ENCODE assay signal across 12 mouse cellular contexts in genomic region chr7:98499561-98500292, GRCm38 (mm10). TPM values are rescaled to one million over a fixed set of nuclear protein-coding genes. Genes with fewer than 3 reads are reported as not detected.
DNase-seq lines count a peak whose midpoint lies in the region; ATAC-seq and TF ChIP-seq lines count a peak whose summit lies in the region.
"Had no signal": no experiment of that assay in that cellular context is flagged by ENCODE, and none has a peak within 500 bp of the region (broad histone marks: within the 10 kb centered on the region; RNA-seq: fewer than 3 reads in every experiment).

No protein-coding gene starts in this region.

- peak overlapping the region; percentile 10 for H3K27ac ChIP-seq in liver, adult 2 months (replicated peaks; ENCODE audit: insufficient read depth, low read depth, low read length)
- H3K27ac ChIP-seq in liver, embryonic 11.5 days (ENCODE audit: low read depth, low read length), result no peak overlapping the region
- peak overlapping the region; percentile 60 for H3K27ac ChIP-seq in limb, embryonic 10.5 days
- H3K27ac ChIP-seq: hindbrain, embryonic 12.5 days had no signal

- no peak overlapping the region for H3K4me3 ChIP-seq in liver, adult 2 months (ENCODE audit: insufficient read depth, low read depth, low read length)
- H3K4me3 ChIP-seq in liver, embryonic 11.5 days (ENCODE audit: low read depth, low read length), result no peak overlapping the region
- H3K4me3 ChIP-seq in limb, embryonic 10.5 days, result no peak overlapping the region
- H3K4me3 ChIP-seq: hindbrain, embryonic 12.5 days had no signal

- no peaks in the 10 kb centered on the region for H3K79me2 ChIP-seq in liver, adult 2 months (ENCODE audit: control insufficient read depth, insufficient read depth, low read length)

- H3K9ac ChIP-seq in liver, adult 2 months (ENCODE audit: low read depth, low read length), result no peak overlapping the region
- H3K9ac ChIP-seq in liver, embryonic 11.5 days (ENCODE audit: low read depth, low read length), result no peak overlapping the region
- H3K9ac ChIP-seq: hindbrain, embryonic 12.5 days had no signal

- TF ChIP-seq POLR2A in liver, adult 2 months (IDR thresholded peaks at IDR 0.05; ENCODE audit: extremely low read depth, insufficient read depth, low read length), result no peak

- 0 out of 2 replicates have a peak, but pooled peaks cover 2% of the 10 kb centered on the region for H3K4me1 ChIP-seq in liver, adult 2 months (ENCODE audit: control insufficient read depth, insufficient read depth, low read length)
- peaks cover 9% of the 10 kb centered on the region for H3K4me1 ChIP-seq in liver, embryonic 11.5 days (replicated peaks; ENCODE audit: control insufficient read depth, insufficient read depth, low read length)
- H3K4me1 ChIP-seq in limb, embryonic 10.5 days, result peaks cover 78% of the 10 kb centered on the region

- 69% methylated on average over 25 of the region's 25 CpGs for WGBS in liver, adult 2 months
- 72% methylated on average over 25 of the region's 25 CpGs for WGBS in liver, embryonic 11.5 days
- 78% methylated on average over 25 of the region's 25 CpGs for WGBS in limb, embryonic 10.5 days

- ATAC-seq in cerebellum, adult (ENCODE audit: insufficient number of reproducible peaks, low FRiP score, low TSS enrichment), result peak; percentile 23; the same call in 1 of the 2 replicates
- ATAC-seq in liver, embryonic 11.5 days (replicated peaks; ENCODE audit: low FRiP score), result no peak
- ATAC-seq: forebrain, embryonic 14.5 days had no signal

- no peaks in the 10 kb centered on the region for H3K9me3 ChIP-seq in liver, embryonic 11.5 days (ENCODE audit: control insufficient read depth, low read length)
- no peaks in the 10 kb centered on the region for H3K9me3 ChIP-seq in limb, embryonic 10.5 days (replicated peaks)
- H3K9me3 ChIP-seq: hindbrain, embryonic 12.5 days had no signal

- no peak overlapping the region for H3K4me2 ChIP-seq in liver, embryonic 11.5 days
- H3K4me2 ChIP-seq: hindbrain, embryonic 12.5 days had no signal

- no peak for TF ChIP-seq CTCF in liver, adult 2 months (IDR thresholded peaks at IDR 0.05; ENCODE audit: low read depth, low read length)

- no peak for DNase-seq in cerebellum, postnatal 4 days (ENCODE audit: low spot score in 2 of 2)
- DNase-seq in liver, adult 2 months (ENCODE audit: extremely low read depth, low read depth, low spot score), result no peak
- no peak for DNase-seq in liver, embryonic 11.5 days (ENCODE audit: low spot score)
- peak; percentile 50 for DNase-seq in cerebellum, postnatal 36 days
- no peak for DNase-seq in limb, embryonic 10.5 days (ENCODE audit: low spot score)
- no peak for DNase-seq in thymus, postnatal 25 days
- DNase-seq in right cerebral cortex, adult 18-20 months, result no peak
- DNase-seq: layer of hippocampus, adult 9-11 months had no signal

- no peaks in the 10 kb centered on the region for H3K27me3 ChIP-seq in liver, adult 2 months (ENCODE audit: control insufficient read depth, insufficient read depth, low read length)
- no peaks in the 10 kb centered on the region for H3K27me3 ChIP-seq in liver, embryonic 11.5 days (replicated peaks; ENCODE audit: control insufficient read depth, insufficient read depth, low read length)
- peaks cover 14% of the 10 kb centered on the region; the same call in 1 of the 2 replicates for H3K27me3 ChIP-seq in limb, embryonic 10.5 days (ENCODE audit: low read depth, poor library complexity, severe bottlenecking)
- H3K27me3 ChIP-seq: hindbrain, embryonic 12.5 days had no signal

- no peaks in the 10 kb centered on the region for H3K36me3 ChIP-seq in liver, adult 2 months (ENCODE audit: control insufficient read depth, insufficient read depth, low read length)
- no peaks in the 10 kb centered on the region; the same call in 1 of the 2 replicates for H3K36me3 ChIP-seq in liver, embryonic 11.5 days (ENCODE audit: control insufficient read depth, insufficient read depth, low read length)
- peaks cover 2% of the 10 kb centered on the region; the same call in 1 of the 2 replicates for H3K36me3 ChIP-seq in limb, embryonic 10.5 days
- H3K36me3 ChIP-seq: hindbrain, embryonic 12.5 days had no signal

RNA-seq across cellular contexts. Expression of gene Lrrc32, which starts 10.6 kb away (rescaled TPM):
- total RNA-seq in liver, adult 2 months (2014; rRNA removed), result 1.5 and 4.9 TPM in 2 replicates
- polyA plus RNA-seq in liver, adult 2 months (2012; rRNA removed), result 5.2 and 7.5 TPM in 2 replicates
- 17.1 and 21.0 TPM in 2 replicates for polyA plus RNA-seq in liver, embryonic 11.5 days (2014; fragmentation: Nextera tagmentation; extraction: Ambion mirVana)
- 2.8 and 3.6 TPM in 2 replicates for polyA plus RNA-seq in limb, embryonic 10.5 days (2016; fragmentation: Nextera tagmentation; extraction: Ambion mirVana)

RNA-seq across cellular contexts. Expression of gene Gucy2d, which starts 59.5 kb away (rescaled TPM):
- not detected in 2 replicates for total RNA-seq in liver, adult 2 months (2014; rRNA removed)
- polyA plus RNA-seq in liver, adult 2 months (2012; rRNA removed), result not detected in 2 replicates
- polyA plus RNA-seq in liver, embryonic 11.5 days (2014; fragmentation: Nextera tagmentation; extraction: Ambion mirVana), result not detected in 2 replicates
- polyA plus RNA-seq in limb, embryonic 10.5 days (2016; fragmentation: Nextera tagmentation; extraction: Ambion mirVana), result 0.05 TPM in 1 of 2 replicates, not detected in the other
- polyA plus RNA-seq: stomach, embryonic 14.5 days had no signal

Comparison
In these comparisons a context has a peak if more than half of its experiments do, and no peak if none do; other contexts are left out.
1. DNase-seq: peak in cerebellum, postnatal 36 days (2 of 2); none in cerebellum, postnatal 4 days (0 of 2), liver, adult 2 months (single experiment), liver, embryonic 11.5 days (single experiment), limb, embryonic 10.5 days (single experiment), thymus, postnatal 25 days (single experiment) and right cerebral cortex, adult 18-20 months (single experiment).